Mouse (Mus musculus): ENCODE results near the gene Rnf128.
"Not testable (repeated sequence)": the region's sequence is repeated elsewhere in the genome, so short reads cannot be mapped to it uniquely, and the experiment has no call there.

The Rnf128 gene

DNA sequence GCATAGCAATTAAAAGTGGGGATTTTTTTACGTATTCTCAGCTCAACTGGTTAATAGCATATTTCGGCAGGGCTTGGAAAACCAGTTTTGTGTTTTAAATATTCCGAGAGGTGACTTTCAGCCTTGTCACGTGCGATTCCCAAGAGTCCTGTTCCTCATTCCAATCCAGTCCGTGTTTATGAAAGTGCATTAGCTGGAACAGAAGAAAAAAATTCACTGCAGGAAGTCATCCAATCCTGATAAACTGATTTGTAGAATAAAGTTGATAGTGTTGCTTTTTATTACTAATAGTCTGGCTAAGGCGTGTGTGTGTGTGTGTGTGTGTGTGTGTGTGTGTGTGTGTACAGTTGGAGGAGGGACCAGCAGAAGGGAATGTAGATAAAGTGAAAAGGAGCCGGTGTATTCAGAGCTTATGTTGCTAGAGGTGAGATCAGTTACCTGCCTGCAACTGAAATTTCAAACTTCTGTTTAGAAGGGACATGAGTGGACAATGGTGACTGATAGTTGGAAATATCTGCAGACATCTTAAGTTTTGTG, at the start of gene Rnf128:
Rnf128 (plus strand) TSS at position 392 of the 537 bp plus-strand sequence.
- no peak for DNase-seq (ENCODE audit: low spot score)

DNA sequence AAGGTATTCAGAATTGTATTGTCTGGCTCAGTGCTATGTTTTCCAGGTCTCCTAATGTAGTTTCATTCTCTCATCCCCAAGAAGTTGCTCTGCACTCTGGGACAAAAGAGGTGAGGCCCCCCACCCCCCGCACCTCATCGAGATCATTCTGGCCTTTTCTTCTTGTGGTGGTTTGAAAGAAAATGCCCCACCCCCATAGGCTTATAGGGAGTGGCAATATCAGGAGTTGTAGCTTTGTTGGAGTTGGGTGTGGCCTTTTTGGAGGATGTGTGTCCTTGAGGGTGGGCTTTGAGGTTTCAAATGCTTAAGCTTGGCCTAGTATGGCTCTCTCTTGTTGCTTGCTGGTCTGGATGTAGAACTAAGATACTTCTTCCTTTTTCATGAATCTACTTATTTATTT, 47.0 kb upstream of the Rnf128 start:
- no peak for DNase-seq (ENCODE audit: low spot score)

DNA sequence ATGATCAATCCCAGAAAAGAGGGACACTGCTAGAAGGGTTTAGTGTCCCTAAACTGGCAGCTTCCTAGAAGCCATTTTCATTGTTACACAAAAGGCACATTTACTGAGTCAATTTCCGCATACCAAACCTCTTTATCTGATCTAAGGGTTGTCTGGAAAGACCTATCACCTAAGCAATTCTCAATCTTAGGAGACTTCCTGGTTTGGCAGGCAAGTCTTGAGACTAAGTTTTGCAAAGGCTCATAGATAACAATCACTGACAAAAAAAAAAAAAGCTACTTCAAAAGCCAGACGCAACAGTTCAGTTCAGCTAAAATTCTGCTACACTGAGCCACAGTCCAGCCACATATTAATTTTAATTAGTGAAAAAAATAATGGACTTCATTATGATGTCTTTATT, 43.9 kb upstream of the Rnf128 start:
- DNase-seq (ENCODE audit: low spot score): no peak

DNA sequence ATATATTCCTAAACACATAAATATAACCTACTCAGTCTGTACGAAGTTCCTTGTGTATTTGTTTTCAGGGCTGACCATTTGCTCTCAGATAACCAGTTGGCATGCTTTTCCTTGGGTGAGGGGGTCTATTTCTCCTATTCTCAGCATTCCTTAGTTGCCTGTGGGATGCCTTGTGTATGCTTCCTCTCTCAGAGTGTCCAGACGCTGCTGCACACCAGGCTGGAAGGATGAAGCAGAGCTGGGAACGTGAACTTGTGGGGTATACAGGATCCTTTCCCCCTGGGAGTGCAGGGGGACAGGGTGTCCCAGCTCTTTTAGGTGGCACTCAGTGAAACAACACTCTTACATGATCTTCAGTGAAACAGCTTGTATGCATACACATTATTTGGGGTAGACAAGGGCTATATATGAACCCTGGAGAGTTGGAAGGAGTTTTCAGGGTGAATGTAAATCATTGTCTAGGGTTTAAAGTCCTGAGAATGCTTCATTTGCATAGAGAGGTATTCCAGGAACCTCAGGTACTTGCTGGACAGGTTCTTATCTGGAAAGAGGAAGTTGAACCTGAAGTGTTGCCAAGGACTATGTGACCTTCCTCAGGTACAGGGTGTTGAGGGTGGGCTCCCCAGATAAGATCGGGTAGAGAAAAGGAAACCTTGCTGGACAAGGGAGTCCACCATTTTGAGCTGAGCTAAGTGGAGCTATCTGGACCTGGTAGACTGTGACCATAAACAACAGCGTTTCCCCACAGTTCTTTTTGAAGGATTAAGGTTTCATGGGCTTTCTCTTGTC, 38.6 kb upstream of the Rnf128 start:
- DNase-seq (ENCODE audit: low spot score): no peak

DNA sequence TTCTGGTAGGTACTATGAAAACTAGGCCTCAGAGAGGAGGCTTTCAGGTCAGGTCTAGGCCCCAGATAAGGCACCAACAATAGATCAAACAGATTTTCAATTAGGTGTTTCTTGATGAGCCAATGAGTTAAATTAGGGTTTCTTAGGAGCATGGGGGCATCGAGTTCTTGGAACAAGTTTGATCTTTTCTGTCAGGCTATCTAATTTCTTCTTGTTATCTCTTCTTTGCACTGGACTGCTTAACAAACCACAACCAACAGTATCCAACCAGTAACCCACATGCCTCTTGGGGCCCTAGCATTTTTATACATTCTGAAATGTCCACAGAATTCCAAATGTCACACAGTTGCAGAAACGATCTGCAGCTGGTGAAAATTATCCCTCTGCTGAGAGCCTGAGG, 37.4 kb upstream of the Rnf128 start:
- DNase-seq (ENCODE audit: low spot score): no peak

DNA sequence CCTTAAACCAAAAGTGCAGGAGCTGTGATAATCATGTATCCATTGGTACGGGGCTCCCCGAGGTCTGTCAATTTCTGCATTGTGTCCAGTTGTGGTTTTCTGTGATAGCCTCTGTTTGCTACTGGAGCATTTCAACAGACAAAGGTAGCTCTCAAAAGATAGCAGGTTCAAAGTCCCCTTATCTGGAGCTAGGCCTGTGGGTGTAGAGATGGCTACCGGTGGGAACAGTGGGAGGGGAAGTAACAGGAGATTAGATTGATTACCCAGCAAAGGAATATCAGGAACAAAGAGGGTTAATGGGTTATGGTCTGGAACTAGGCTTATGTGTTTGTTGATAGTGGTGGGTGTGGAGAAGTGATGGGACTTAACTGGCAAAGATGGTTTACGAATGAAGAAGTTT, 36.1 kb upstream of the Rnf128 start:
- DNase-seq (ENCODE audit: low spot score): no peak

- DNase-seq (ENCODE audit: low spot score): no peak
Observed at GRCm38 (mm10) chrX:139529678-139530077, 33.4 kb upstream of the Rnf128 start.

DNA sequence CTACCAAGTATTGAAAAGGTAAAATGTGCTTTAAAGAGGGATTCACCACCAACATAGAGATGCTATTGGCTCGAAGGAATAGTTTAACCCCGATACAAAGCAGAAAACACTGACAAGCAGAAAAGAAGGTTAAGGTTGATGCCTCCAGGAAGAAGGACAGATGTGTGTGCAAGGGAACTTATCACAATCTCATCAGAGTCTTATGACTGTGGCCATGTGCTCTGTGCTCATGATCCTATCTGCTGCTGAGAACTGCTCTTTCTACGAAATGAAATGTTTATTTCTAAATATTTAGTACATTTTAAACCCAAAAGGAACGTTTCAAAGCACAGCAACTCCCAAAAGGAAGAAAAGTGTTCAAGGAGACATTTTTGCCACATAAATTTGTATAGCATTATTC, 30.8 kb upstream of the Rnf128 start:
- no peak for DNase-seq (ENCODE audit: low spot score)

GRCm38 (mm10) chrX:139537641-139538397, 25.3 kb upstream of the Rnf128 start:
- DNase-seq (ENCODE audit: low spot score): no peak

GRCm38 (mm10) chrX:139543726-139544125, 19.4 kb upstream of the Rnf128 start:
- DNase-seq (ENCODE audit: low spot score): no peak

GRCm38 (mm10) chrX:139550456-139550855, 12.7 kb upstream of the Rnf128 start:
- DNase-seq (ENCODE audit: low spot score): no peak

DNA sequence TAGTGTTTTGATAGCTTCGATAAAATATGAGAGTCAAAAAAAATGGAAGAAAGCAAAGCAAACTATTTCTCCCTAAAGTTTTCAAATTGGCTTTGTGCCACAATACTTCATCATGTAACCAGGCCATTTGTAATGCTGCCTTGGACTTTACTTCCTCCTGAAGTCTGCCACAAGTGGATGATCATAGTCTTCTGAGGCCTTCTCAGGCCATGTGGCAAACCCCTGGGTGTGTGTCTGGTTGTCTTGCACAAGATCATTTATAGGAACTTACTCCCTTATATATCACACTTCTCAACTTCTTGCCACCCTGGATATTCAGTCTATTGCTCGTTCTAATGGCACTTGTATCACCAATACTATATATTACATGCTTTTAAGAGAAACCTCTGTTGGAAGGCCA, 11.0 kb upstream of the Rnf128 start:
- DNase-seq (ENCODE audit: low spot score): no peak

DNA sequence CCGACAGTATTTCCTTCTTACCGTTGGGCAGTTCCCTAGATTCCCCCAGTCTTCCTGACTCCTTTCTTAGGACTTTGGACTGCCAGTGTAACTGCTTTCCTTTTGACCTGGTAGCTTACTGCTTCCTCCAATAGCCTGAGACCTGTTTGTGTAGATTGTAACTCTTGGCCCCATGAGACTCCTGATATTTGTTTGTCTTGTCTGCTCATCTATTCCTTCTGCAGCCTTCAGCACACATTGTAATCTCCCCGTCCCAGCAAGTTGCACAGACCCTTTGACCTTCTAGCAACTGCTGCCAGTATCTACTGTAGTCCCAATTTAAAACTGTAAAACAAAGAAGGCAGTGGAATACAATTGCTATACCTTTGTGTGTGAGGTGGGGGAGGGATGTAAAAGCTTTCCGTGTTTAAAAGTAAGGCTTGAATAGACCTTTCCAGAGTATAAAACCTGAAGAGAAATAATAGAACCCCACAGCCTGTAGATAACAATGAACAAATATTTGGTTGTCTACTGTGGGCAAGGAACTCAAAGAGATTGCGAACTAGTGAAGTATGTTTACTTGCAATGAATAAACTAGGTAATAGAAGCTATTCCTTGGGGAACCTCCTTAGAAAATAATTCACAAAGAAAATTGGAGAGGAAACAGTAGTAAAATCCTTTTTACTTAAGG, 726 bp upstream of the Rnf128 start:
- DNase-seq (ENCODE audit: low spot score): no peak

DNA sequence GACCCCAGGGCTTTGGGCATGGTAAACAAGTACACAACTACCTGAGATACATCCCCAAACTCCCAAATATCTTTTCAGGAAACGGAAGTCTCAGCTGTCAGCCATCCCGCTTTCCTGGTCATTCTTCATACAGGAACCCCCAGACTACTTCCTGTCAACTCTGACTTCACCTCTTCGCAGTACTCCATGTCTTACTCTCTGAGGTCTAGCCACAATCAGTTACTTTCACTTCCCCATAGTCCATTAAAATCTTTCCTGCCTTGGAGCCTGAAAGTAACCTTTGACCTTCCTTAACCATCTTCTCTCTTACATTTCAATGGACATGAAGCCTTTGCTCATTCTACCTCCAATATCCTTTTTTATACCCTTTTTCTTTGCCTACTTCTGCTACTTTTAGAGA, 6.9 kb downstream of the Rnf128 start:
- no peak for DNase-seq (ENCODE audit: low spot score)

GRCm38 (mm10) chrX:139578649-139579278, 15.6 kb downstream of the Rnf128 start:
- DNase-seq (ENCODE audit: low spot score): no peak

- no peak for DNase-seq (ENCODE audit: low spot score)
Observed at GRCm38 (mm10) chrX:139583616-139584015, 20.5 kb downstream of the Rnf128 start.

- DNase-seq (ENCODE audit: low spot score): not testable (repeated sequence)
Observed at GRCm38 (mm10) chrX:139586676-139587075, 23.6 kb downstream of the Rnf128 start.

DNA sequence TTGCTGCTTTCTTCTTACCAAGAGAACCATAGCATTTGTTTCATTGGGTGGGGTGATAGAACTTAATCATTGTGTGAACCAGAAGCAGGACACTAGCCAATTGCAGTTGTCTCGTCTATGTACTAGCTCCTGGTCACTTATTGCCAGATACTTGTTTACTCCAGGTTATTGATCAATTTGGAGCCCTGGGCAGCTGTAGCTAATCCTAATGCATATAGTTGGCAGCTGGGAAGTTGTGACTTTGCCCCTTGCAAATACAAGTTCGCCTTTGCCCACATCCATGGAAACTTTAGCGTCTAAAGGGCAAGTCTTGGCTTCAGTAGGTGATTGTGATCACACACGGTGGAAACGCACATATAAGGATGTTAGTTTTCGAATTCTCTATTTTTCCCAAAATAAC, 33.3 kb downstream of the Rnf128 start:
- no peak for DNase-seq (ENCODE audit: low spot score)

DNA sequence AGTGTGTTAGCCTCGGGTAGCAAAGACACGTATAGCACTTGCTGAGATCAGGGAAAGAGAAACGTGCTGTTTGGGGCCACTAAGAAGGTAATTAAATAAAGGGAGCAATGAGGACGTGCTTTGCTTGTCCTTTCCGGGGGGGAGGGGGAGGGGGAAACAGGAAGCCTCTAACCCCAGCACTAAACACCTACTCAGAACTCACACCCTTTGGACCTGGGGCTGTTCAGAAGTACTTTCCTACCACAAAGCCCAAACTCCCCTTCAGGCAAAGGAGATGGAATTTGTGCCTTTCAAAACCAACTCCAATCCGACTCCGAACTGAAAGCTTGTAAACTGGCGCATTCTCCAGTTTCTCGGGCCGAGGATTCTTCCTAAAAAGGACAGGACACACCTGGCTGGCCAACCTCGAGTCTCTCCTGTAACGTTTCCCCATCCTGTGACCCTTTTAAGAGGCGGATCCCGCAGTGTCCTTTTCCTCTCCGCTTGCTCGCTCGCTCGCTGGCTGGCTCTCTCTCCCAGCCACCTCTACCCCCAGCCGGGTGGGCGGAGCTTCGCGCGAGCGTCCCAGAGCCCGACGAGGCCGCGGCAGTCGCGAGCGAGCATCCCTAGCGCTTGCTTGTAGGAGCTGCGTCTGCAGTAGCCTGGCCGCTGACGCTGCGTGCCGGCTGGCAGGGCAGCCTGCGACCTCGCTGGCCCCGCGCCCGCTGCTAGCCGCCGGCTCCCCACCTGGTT, 47.1 kb downstream of the Rnf128 start:
- DNase-seq (ENCODE audit: low spot score): peak; percentile 74

DNA sequence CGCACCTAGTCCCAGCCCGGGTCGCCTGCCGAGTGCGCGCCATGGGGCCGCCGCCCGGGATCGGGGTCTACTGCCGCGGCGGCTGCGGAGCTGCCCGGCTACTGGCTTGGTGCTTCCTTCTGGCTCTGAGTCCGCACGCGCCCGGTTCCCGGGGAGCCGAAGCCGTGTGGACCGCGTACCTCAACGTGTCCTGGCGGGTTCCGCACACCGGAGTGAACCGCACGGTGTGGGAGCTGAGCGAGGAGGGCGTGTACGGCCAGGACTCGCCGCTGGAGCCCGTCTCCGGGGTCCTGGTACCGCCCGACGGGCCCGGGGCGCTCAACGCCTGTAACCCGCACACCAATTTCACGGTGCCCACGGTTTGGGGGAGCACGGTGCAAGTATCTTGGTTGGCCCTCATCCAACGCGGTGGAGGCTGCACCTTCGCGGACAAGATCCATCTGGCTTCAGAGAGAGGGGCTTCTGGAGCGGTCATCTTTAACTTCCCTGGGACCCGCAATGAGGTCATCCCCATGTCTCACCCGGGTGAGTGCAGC, 47.7 kb downstream of the Rnf128 start:
- peak; percentile 0 for DNase-seq (ENCODE audit: low spot score)

DNA sequence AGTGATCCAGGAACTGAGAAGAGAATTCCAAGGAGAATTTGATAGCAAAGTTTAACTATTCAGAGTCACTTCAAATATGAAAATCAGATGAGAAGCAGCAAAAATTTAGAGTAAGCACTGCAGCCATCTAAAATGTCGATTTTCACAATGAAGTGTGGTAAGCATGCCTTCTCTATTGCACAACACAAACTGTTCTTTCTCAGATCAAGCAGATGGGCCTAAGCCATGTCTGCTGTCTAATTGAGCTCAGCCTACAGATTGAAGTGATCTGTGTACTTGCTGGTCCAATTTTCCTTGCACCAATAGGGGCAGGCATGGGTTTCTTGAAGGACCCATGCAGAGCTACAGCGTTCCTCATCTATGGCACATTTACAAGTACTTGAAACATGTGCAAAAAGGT, 51.6 kb downstream of the Rnf128 start:
- no peak for DNase-seq (ENCODE audit: low spot score)

All from T-cell, adult 2 months (primary cell).